Mouse (Mus musculus): Measurements from ENCODE around the gene Slco3a1.

GRCm38 (mm10) chr7:74429252-74429651, 125.3 kb downstream of the Slco3a1 start:
- TF ChIP-seq USF1 (IDR thresholded peaks at IDR 0.05; ENCODE audit: low read depth, low read length) (no peak), ZC3H11A (IDR thresholded peaks at IDR 0.05; ENCODE audit: low read depth, low read length) (no peak), CTCF (conservative IDR thresholded peaks at IDR 0.05 in 1 of 2, IDR thresholded peaks at IDR 0.05 in 1 of 2; ENCODE audit: low read depth in 2 of 2, low read length in 2 of 2) (no peak), EP300 (IDR thresholded peaks at IDR 0.05; ENCODE audit: low read length) (no peak), POLR2A (IDR thresholded peaks at IDR 0.05; ENCODE audit: low read depth, low read length) (no peak)
